Mouse (Mus musculus) liver, embryonic 14.5 days (tissue): ENCODE data around the gene Dusp22.

ENCODE experiments used
- CTCF ChIP-seq: IDR thresholded peaks from 2 replicates; pipeline ENCODE4 v1.5.1; 2016; ENCODE audit warnings: antibody characterized with exemption, low read depth, control low read depth
- EP300 ChIP-seq: IDR thresholded peaks from 2 replicates; pipeline ENCODE4 v1.6.1; 2016; ENCODE audit warnings: antibody characterized with exemption, low read depth

DNA sequence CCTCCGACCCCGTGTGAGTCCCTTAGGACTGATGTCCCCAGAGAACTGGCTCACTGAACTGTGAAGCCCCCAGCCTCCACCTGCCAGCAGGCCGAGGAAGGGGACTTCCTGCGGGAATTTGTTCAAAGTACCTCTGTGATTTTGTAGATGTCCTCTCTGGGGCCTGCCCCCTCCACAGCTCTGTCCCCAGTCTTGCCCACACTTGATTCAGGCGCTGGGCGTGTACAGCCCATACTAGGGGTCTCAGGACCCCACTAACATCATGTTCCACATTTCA, 91.4 kb downstream of the Dusp22 start:
- TF ChIP-seq CTCF (no peak), EP300 (no peak)
